Mouse (Mus musculus) megakaryocyte, embryonic 14.5 days (primary cell): ENCODE data around the gene 9930111J21Rik2.

Experiments
- FLI1 ChIP-seq: IDR thresholded peaks from 2 replicates; pipeline ENCODE4 v1.6.1; 2012; ENCODE audit warnings: low read length, inconsistent platforms, mixed read lengths
- GATA1 ChIP-seq: IDR thresholded peaks from 3 replicates; pipeline ENCODE4 v1.6.1; 2012; ENCODE audit warnings: mixed read lengths, low read length, inconsistent platforms, borderline replicate concordance

DNA sequence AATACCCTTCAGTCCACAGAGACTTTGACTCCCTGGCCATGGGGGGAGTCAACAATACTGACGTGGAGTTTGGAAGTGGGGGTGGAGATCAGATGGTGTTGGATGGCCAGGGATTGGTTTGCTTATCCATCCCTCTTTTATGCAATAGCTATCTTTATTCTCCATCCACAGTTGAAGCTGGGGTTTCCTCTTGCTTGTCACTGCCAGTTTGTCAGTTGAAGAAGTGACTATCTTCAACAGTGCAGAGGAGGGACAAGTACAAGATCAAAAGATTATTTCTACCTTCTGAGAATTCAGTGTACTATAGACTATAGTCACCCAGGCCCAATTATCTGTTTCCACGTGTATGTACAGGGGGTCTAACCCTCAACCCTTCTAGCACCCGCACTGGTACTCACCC is 32.8 kb upstream of the 9930111J21Rik2 start:
- TF ChIP-seq GATA1 = no peak
- no peak for TF ChIP-seq FLI1
